Mouse (Mus musculus): ENCODE results near the gene Dclk2. TPM values are rescaled to one million over a fixed set of nuclear protein-coding genes. Genes with fewer than 3 reads are reported as not detected.

Gene Dclk2
- total and polyA plus RNA-seq, 3 experiments, result under 0.01 to 0.17 TPM; not detected in 1

DNA sequence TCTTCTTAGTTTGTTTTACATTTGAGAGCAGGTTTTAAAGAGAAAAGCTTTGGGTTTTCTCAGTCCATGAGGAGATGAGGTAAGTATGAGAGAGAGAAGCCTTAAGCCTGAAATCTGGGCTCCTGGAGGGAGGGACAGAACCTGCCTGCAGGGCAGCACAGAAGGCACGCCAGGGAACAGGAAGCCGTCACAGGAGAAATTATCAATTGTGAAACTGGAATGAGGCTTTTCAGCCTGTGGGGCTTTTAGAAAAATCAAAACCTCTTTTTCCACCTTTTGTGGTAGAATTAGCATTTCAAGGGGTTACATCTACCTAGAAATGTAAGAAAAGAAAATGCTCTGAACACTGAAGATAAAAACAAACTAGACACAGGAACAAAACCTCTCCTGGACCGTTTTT is 81.0 kb downstream of the Dclk2 start:
- Histone ChIP-seq H3K27ac (ENCODE audit: control insufficient read depth, low read depth, low read length) (no peak overlapping the region), H3K4me3 (ENCODE audit: control insufficient read depth in 1 of 2, insufficient read depth in 1 of 2, low read depth in 2 of 2, low read length in 2 of 2) (no peak overlapping the region), H3K4me1 (ENCODE audit: control insufficient read depth in 1 of 2, insufficient read depth in 2 of 2, low read length in 2 of 2) (no peaks in the 10 kb centered on the region), H3K36me3 (ENCODE audit: control insufficient read depth in 1 of 2, insufficient read depth in 2 of 2, low read length in 2 of 2) (no peaks in the 10 kb centered on the region), H3K9me3 (replicated peaks; ENCODE audit: insufficient read depth, low read length) (no peaks in the 10 kb centered on the region), H3K9ac (ENCODE audit: control insufficient read depth, low read depth, low read length, poor library complexity, severe bottlenecking) (no peak overlapping the region), H3K27me3 (ENCODE audit: control insufficient read depth in 1 of 2, insufficient read depth in 2 of 2, low read length in 2 of 2) (peaks cover 2 to 3% of the 10 kb centered on the region in 2 experiments; a peak in 3 of 4 replicates), H3K79me2 (ENCODE audit: control insufficient read depth, insufficient read depth, low read length, poor library complexity) (no peaks in the 10 kb centered on the region)
- DNase-seq (ENCODE audit: low read depth, low spot score), result no peak
- TF ChIP-seq MYB (IDR thresholded peaks at IDR 0.05; ENCODE audit: low read depth, low read length), result no peak
- TF ChIP-seq ZKSCAN1 (IDR thresholded peaks at IDR 0.05; ENCODE audit: low read depth, low read length), result no peak
- TF ChIP-seq MAX (IDR thresholded peaks at IDR 0.05; ENCODE audit: low read length), result no peak

- Histone ChIP-seq H3K27me3 (ENCODE audit: control insufficient read depth in 1 of 2, insufficient read depth in 2 of 2, low read length in 2 of 2) (no peaks in the 10 kb centered on the region; a peak in 1 of 4 replicates), H3K9ac (ENCODE audit: control insufficient read depth, low read depth, low read length, poor library complexity, severe bottlenecking) (no peak overlapping the region), H3K4me1 (ENCODE audit: control insufficient read depth in 1 of 2, insufficient read depth in 2 of 2, low read length in 2 of 2) (no peaks in the 10 kb centered on the region), H3K4me3 (ENCODE audit: control insufficient read depth in 1 of 2, insufficient read depth in 1 of 2, low read depth in 2 of 2, low read length in 2 of 2) (no peak overlapping the region), H3K36me3 (ENCODE audit: control insufficient read depth in 1 of 2, insufficient read depth in 2 of 2, low read length in 2 of 2) (no peaks in the 10 kb centered on the region), H3K79me2 (ENCODE audit: control insufficient read depth, insufficient read depth, low read length, poor library complexity) (no peaks in the 10 kb centered on the region), H3K9me3 (replicated peaks; ENCODE audit: insufficient read depth, low read length) (no peaks in the 10 kb centered on the region), H3K27ac (ENCODE audit: control insufficient read depth, low read depth, low read length) (no peak overlapping the region)
- TF ChIP-seq MAX (IDR thresholded peaks at IDR 0.05; ENCODE audit: low read length) (no peak), BHLHE40 (IDR thresholded peaks at IDR 0.05; ENCODE audit: borderline replicate concordance, low read depth, low read length) (no peak), POLR2AphosphoS5 (IDR thresholded peaks at IDR 0.05; ENCODE audit: borderline replicate concordance, low read depth, low read length) (no peak), RCOR1 (IDR thresholded peaks at IDR 0.05; ENCODE audit: low read depth, low read length) (no peak), HCFC1 (IDR thresholded peaks at IDR 0.05; ENCODE audit: low read depth, low read length) (no peak), GABPA (IDR thresholded peaks at IDR 0.05; ENCODE audit: low read depth, low read length) (no peak), MEF2A (IDR thresholded peaks at IDR 0.05; ENCODE audit: extremely low read depth, insufficient replicate concordance, low read depth, low read length, poor library complexity, severe bottlenecking) (no peak), E2F4 (IDR thresholded peaks at IDR 0.05; ENCODE audit: borderline replicate concordance, low read depth, low read length) (no peak), ZNF384 (IDR thresholded peaks at IDR 0.05; ENCODE audit: low read depth, low read length) (no peak), TAL1 (IDR thresholded peaks at IDR 0.05; ENCODE audit: low read length) (no peak), UBTF (IDR thresholded peaks at IDR 0.05; ENCODE audit: borderline replicate concordance, insufficient read depth, low read depth, low read length) (no peak), MYB (IDR thresholded peaks at IDR 0.05; ENCODE audit: low read depth, low read length) (no peak)
- DNase-seq (ENCODE audit: low read depth, low spot score), result no peak
Observed at GRCm38 (mm10) chr3:86837386-86837785, 83.3 kb downstream of the Dclk2 start.

- no peak overlapping the region for H3K9ac ChIP-seq (ENCODE audit: control insufficient read depth, low read depth, low read length, poor library complexity, severe bottlenecking)
- H3K27me3 ChIP-seq (ENCODE audit: control insufficient read depth in 1 of 2, insufficient read depth in 2 of 2, low read length in 2 of 2), result peaks cover 0 to 1% of the 10 kb centered on the region in 2 experiments; a peak in 2 of 4 replicates
- no peaks in the 10 kb centered on the region for H3K9me3 ChIP-seq (replicated peaks; ENCODE audit: insufficient read depth, low read length)
- H3K36me3 ChIP-seq (ENCODE audit: control insufficient read depth in 1 of 2, insufficient read depth in 2 of 2, low read length in 2 of 2), result no peaks in the 10 kb centered on the region
- H3K27ac ChIP-seq (ENCODE audit: control insufficient read depth, low read depth, low read length), result no peak overlapping the region
- H3K79me2 ChIP-seq (ENCODE audit: control insufficient read depth, insufficient read depth, low read length, poor library complexity), result no peaks in the 10 kb centered on the region
- TF ChIP-seq JUND (IDR thresholded peaks at IDR 0.05; ENCODE audit: low read depth, low read length) (no peak), RAD21 (IDR thresholded peaks at IDR 0.05; ENCODE audit: low read depth, low read length) (no peak), ELF1 (IDR thresholded peaks at IDR 0.05; ENCODE audit: low read depth, low read length) (no peak), POLR2AphosphoS2 (IDR thresholded peaks at IDR 0.05; ENCODE audit: low read length) (no peak), MAZ (IDR thresholded peaks at IDR 0.05; ENCODE audit: low read depth, low read length) (no peak), GATA1 (IDR thresholded peaks at IDR 0.05; ENCODE audit: low read depth, low read length) (no peak), CHD1 (IDR thresholded peaks at IDR 0.05; ENCODE audit: low read depth, low read length) (no peak), KAT2A (conservative IDR thresholded peaks at IDR 0.05; ENCODE audit: low read depth, low read length) (no peak), TBP (IDR thresholded peaks at IDR 0.05; ENCODE audit: low read depth, low read length) (no peak), ZKSCAN1 (IDR thresholded peaks at IDR 0.05; ENCODE audit: low read depth, low read length) (no peak), GABPA (IDR thresholded peaks at IDR 0.05; ENCODE audit: low read depth, low read length) (no peak), MYB (IDR thresholded peaks at IDR 0.05; ENCODE audit: low read depth, low read length) (no peak), EP300 (IDR thresholded peaks at IDR 0.05; ENCODE audit: low read depth in 1 of 2, low read length in 2 of 2) (no peak), CHD2 (IDR thresholded peaks at IDR 0.05; ENCODE audit: low read length) (no peak)
- no peak overlapping the region for H3K4me3 ChIP-seq (ENCODE audit: control insufficient read depth in 1 of 2, insufficient read depth in 1 of 2, low read depth in 2 of 2, low read length in 2 of 2)
- no peak for DNase-seq (ENCODE audit: low read depth, low spot score)
- no peaks in the 10 kb centered on the region for H3K4me1 ChIP-seq (ENCODE audit: control insufficient read depth in 1 of 2, insufficient read depth in 2 of 2, low read length in 2 of 2)
Observed at GRCm38 (mm10) chr3:86835180-86835579, 85.5 kb downstream of the Dclk2 start.
